Mouse (Mus musculus) midbrain, embryonic 16.5 days (tissue): ENCODE data around the gene Faim. TPM values are rescaled to one million over a fixed set of nuclear protein-coding genes. Genes with fewer than 3 reads are reported as not detected.

ENCODE experiments used
- ATAC-seq: fragments of 200-750 bp; cut with Nextera tagmentation; 2 replicates; pipeline ENCODE4 v1.8.0; 2017; ENCODE audit warnings: moderate TSS enrichment
- H3K27ac ChIP-seq: fragments of 300-500 bp; sonication (generic); 2 replicates; pipeline ENCODE4 v1.5.1; 2014; ENCODE audit warnings: mild to moderate bottlenecking, low read length, mixed read lengths
- H3K27me3 ChIP-seq: fragments of 300-500 bp; sonication (generic); 2 replicates; pipeline ENCODE4 v1.6.1; 2014; ENCODE audit warnings: low read depth, low read length, mixed read lengths; ENCODE audit not compliant: control insufficient read depth, insufficient read depth
- H3K36me3 ChIP-seq: fragments of 300-500 bp; sonication (generic); 2 replicates; pipeline ENCODE4 v1.6.1; 2014; ENCODE audit warnings: mild to moderate bottlenecking, low read length, moderate library complexity, mixed read lengths; ENCODE audit not compliant: control insufficient read depth, insufficient read depth
- H3K4me1 ChIP-seq: fragments of 300-500 bp; sonication (generic); 2 replicates; pipeline ENCODE4 v1.6.1; 2014; ENCODE audit warnings: mild to moderate bottlenecking, low read length, mixed read lengths; ENCODE audit not compliant: control insufficient read depth, insufficient read depth
- H3K4me2 ChIP-seq: fragments of 300-500 bp; sonication (generic); 2 replicates; pipeline ENCODE4 v1.6.1; 2014; ENCODE audit warnings: mild to moderate bottlenecking, low read length, mixed read lengths
- H3K4me3 ChIP-seq: fragments of 300-500 bp; sonication (generic); 2 replicates; pipeline ENCODE4 v1.5.1; 2014; ENCODE audit warnings: low read depth, mild to moderate bottlenecking, low read length, moderate library complexity, mixed read lengths
- H3K9ac ChIP-seq: fragments of 300-500 bp; sonication (generic); 2 replicates; pipeline ENCODE4 v1.6.1; 2014; ENCODE audit warnings: low read depth, low read length, mixed read lengths
- H3K9me3 ChIP-seq: fragments of 300-500 bp; sonication (generic); replicated peaks from 2 replicates; pipeline ENCODE4 v1.6.1; 2014; ENCODE audit warnings: mild to moderate bottlenecking, low read length, mixed read lengths; ENCODE audit not compliant: control insufficient read depth, poor library complexity, severe bottlenecking
- WGBS: fragments of 180-500 bp; shearing (Covaris S2); extraction: QIAGEN DNeasy Blood & Tissue Kit; methylation state at CpG from one replicate; pipeline ENCODE4 v1.1.7; 2014; 5-methylcytosine and 5-hydroxymethylcytosine counted together
- polyA plus RNA-seq: library from polyadenylated mRNA; unstranded; fragments of >200 nt; fragmentation: Nextera tagmentation; extraction: Ambion mirVana; gene quantifications from 2 replicates; pipeline ENCODE4 v1.2.1, GENCODE M21; 2015

Gene Faim
- 118 and 119 TPM in 2 replicates for polyA plus RNA-seq

DNA sequence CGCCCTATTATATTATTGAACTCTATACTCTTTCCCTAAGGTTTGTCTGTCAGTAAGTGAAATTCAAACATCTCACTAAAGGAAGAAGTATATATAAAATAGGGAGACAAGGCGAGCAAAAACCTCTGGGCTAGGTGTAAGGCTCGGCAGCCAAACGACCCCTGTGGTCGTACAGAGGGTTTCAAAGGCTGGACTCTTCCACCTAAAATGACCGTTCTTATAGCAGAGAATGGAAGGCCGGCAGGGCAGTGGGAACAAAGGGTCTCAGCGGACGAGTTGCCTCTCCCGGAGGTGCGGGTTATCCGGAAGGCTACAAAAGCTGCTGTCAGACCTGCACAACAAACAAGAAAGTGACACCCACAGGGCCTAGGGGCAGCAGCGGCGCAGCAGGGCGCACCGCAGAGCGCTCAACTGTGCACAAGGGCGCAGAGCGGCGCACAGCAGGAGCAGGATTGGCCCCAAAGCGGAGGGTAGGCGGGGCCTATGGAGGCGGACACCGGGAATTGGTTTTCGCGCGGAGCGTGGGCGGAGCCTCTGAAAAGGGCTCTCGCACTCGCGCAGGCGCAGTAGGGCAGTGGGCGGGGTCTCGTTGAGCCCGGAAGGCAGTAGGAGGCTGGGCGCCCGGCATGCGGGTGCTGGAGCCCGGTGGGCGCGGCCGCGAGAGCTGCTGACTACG is at the start of gene Faim:
Gene Faim, plus strand, starts transcription at position 574 of the 676 bp plus-strand sequence.
- Histone ChIP-seq H3K36me3 (no peaks in the 10 kb centered on the region), H3K4me2 (peak within 1 kb of the TSS; percentile 79), H3K4me1 (peaks cover 14% of the 10 kb centered on the region), H3K9ac (peak within 1 kb of the TSS; percentile 87), H3K27ac (peak within 1 kb of the TSS; percentile 82), H3K4me3 (peak within 1 kb of the TSS; percentile 90), H3K27me3 (peaks cover 7% of the 10 kb centered on the region; the same call in 1 of the 2 replicates), H3K9me3 (no peaks in the 10 kb centered on the region)
- ATAC-seq: peak; percentile 96
- WGBS: 1% methylated on average over 44 of the region's 45 CpGs

DNA sequence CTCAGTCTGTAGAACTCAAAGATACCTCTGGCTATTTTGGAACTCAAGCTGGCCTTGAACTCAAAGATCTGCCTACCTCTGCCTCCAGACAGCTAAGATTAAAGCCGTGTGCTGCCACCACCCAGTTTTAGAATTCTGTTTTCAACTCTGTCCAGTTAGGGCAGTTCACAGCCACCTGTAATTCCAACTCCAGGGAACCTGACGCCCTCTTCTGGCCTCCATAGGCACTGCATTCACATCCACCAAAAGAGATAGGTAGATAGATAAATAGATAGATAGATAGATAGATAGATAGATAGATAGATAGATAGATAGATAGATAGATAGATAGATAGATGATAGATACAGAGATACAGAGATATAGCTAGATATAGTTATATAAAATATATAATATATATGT is 46.9 kb upstream of the Faim start:
- H3K27me3 ChIP-seq: peaks cover 7% of the 10 kb centered on the region

DNA sequence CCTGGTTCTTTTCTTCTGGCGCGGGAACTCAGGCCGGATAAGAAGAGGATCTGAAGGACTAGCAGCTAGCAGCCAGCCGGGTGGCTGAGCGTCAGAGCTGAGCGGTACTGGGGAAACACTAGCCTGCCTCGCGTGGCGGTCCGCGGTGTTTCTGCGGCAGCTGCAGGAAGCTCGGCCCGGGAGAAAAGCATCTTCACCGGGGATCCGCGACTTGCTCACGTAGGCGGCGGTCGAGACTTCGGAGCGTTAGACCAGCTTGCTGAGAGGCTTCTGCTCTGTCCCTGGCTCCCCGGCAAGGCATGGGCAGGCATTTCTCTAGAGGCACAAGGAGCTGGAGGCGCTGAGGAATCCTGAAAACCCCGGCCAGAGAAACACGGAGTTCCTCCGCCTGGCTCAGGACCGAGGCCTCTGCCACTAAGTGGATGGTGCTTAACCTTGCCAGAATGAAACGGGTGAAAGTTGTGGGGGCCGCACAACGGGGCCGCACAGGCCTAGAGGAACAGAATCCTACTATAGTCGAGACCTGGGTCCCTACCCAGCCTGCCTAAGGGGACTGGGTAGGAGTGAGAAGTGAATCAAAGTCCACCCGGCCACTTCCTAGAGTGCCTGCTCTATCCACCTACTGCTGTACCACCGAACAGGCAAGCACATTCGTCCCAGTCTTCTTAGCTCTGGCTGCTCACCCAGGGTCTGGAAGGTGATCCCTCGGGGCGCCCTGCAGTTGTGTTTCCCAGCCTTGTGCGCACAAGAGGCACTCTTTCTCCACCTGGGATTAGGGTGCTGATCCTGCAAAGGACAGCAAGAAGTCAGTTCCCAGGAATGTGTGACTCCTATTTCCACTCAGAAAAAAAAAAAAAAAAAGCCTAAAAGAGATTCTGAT is 33.8 kb upstream of the Faim start:
- no peak for ATAC-seq
- Histone ChIP-seq H3K4me2 (peak overlapping the region; percentile 46), H3K4me1 (peaks cover 29% of the 10 kb centered on the region), H3K27me3 (peaks cover 47% of the 10 kb centered on the region), H3K4me3 (peak overlapping the region; percentile 21; the same call in 1 of the 2 replicates), H3K36me3 (no peaks in the 10 kb centered on the region), H3K9me3 (no peaks in the 10 kb centered on the region; the same call in 1 of the 2 replicates), H3K9ac (0 out of 2 replicates have a peak overlapping the region, but pooled peaks have one; percentile 10), H3K27ac (no peak overlapping the region)
- 1% methylated on average over 40 of the region's 40 CpGs for WGBS

More for the DNA sequence above, 46.9 kb upstream of the Faim start:
- no peak overlapping the region for H3K9ac ChIP-seq
- H3K4me1 ChIP-seq: no peaks in the 10 kb centered on the region
- no peaks in the 10 kb centered on the region for H3K9me3 ChIP-seq
- 22% methylated on average over 2 of the region's 2 CpGs for WGBS
- H3K4me2 ChIP-seq: no peak overlapping the region
- H3K27ac ChIP-seq: no peak overlapping the region
- ATAC-seq: no peak
- no peaks in the 10 kb centered on the region for H3K36me3 ChIP-seq
- no peak overlapping the region for H3K4me3 ChIP-seq

DNA sequence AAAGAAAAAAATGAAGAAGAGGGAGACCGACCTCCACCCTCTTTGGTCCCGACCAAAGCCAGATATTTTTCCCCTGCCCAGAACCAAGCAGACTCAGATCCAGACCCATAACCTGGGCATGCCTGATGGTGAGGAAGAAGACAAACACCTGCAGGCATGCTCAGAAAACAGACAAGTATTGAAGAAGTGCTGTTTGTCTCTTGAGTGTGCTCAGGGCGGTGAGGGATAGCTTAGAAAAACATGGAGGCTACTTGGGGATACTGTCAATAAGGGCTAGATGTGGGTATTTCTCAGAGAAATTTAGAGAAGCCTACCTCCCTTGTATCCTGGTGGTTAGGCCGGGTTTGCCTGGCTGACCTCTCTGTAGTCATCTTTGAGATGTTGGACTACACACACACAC is 32.9 kb upstream of the Faim start:
- H3K27me3 ChIP-seq: peaks cover 46% of the 10 kb centered on the region
- no peak overlapping the region for H3K27ac ChIP-seq
- 3% methylated on average over 4 of the region's 4 CpGs for WGBS
- no peak overlapping the region for H3K4me3 ChIP-seq
- H3K4me2 ChIP-seq: no peak overlapping the region
- H3K4me1 ChIP-seq: peaks cover 29% of the 10 kb centered on the region
- no peak for ATAC-seq
- no peaks in the 10 kb centered on the region for H3K36me3 ChIP-seq
- H3K9me3 ChIP-seq: no peaks in the 10 kb centered on the region; the same call in 1 of the 2 replicates
- H3K9ac ChIP-seq: no peak overlapping the region

DNA sequence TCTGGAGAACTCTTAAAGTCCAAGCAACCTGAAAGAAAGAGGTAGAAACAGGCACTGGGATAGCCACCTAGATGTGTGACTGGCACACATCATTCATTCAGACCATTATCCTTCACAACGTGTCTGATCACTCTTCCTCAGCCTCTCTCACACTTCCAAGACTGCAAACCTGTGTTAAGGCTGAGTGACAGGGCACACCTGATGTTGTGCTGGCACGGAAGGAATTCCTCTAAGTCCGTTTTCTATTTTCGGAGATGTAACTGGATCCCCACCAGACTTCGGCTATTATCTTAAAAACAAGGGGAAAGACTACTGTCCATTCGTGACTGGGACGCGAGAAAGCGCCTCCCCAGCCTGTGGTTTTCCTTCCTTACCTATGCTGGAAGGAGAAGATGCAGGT is 32.3 kb upstream of the Faim start:
- Histone ChIP-seq H3K9me3 (no peaks in the 10 kb centered on the region; the same call in 1 of the 2 replicates), H3K9ac (no peak overlapping the region), H3K27me3 (peaks cover 45% of the 10 kb centered on the region), H3K36me3 (no peaks in the 10 kb centered on the region), H3K4me3 (no peak overlapping the region), H3K4me1 (peaks cover 29% of the 10 kb centered on the region), H3K27ac (no peak overlapping the region), H3K4me2 (no peak overlapping the region)
- 5% methylated on average over 9 of the region's 9 CpGs for WGBS
- ATAC-seq: no peak

DNA sequence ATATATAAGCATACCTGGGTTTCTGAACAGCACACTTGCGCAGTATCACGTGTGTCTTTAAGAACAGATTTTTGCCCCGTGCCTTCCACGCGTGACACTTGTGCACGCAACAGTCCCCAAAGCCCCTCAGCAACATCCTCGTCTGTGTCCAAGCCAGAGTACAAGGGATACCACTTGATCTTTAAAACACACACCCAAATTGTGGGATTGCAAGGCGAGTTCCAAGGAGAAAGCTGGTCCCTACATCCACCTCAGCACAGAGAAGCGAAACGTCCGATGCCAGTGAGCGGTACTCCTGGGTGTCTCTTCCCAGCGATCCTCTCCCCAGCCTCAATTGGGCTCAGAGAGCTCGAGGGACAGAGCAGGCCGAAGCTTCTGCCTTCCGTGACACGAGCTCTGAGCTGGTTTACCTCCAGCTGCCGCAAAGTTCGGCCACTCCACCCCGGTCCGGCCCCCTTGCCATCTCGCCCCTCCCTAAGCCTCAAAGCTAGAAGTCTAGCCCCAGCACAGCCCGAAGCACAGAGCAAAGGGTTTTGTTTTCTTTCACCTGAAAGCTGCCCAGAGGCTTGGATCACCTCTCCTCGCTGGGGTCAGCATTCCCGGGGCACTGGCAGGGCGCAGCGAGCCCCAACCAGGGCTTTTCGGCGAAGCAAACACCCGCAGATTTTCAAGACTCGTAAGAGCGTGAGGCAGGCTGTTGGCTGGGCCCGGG is 31.6 kb upstream of the Faim start:
- no peak overlapping the region for H3K27ac ChIP-seq
- H3K27me3 ChIP-seq: peaks cover 48% of the 10 kb centered on the region
- H3K9me3 ChIP-seq: no peaks in the 10 kb centered on the region; the same call in 1 of the 2 replicates
- H3K4me1 ChIP-seq: peaks cover 29% of the 10 kb centered on the region
- H3K4me2 ChIP-seq: peak overlapping the region; percentile 59
- WGBS: under 1% methylated on average over 33 of the region's 33 CpGs
- no peak overlapping the region for H3K9ac ChIP-seq
- H3K4me3 ChIP-seq: peak overlapping the region; percentile 37
- H3K36me3 ChIP-seq: no peaks in the 10 kb centered on the region
- ATAC-seq: no peak

DNA sequence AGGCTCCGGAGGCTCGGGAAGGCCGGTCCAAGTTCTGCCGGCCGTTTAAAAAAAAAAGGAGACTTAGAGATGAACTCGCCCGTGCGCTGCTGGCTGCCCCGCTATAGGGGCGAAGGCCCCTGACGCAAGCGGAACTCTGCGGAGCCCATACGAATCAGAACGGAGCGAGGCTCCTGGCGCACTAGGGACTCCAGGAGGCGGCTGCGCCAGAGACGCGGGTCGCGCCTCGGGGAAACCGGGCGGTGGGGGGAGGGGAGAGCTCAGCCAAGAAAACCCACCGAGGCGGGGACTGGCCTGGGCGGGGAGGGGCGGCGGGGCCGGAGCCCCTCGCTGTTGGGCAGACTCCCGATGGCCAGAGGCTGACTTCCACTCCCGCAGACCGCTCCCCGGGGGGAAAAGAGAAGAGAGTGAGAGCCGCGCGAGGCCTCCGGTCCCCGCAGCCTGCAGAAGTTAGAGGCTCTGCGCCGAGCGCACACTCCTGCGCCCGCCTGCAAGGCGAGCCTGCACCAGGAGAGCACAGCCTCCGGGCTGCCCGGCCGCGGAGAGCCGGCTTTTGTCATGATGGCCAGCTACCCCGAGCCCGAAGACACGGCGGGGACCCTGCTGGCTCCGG is 31.0 kb upstream of the Faim start, which contains the start of gene Foxl2:
Gene Foxl2, plus strand, starts transcription at position 186 of the 613 bp plus-strand sequence.
- H3K4me1 ChIP-seq: peaks cover 29% of the 10 kb centered on the region
- H3K9me3 ChIP-seq: no peaks in the 10 kb centered on the region; the same call in 1 of the 2 replicates
- peaks cover 52% of the 10 kb centered on the region for H3K27me3 ChIP-seq
- peak; percentile 46; the same call in 1 of the 2 replicates for ATAC-seq
- no peaks in the 10 kb centered on the region for H3K36me3 ChIP-seq
- H3K4me2 ChIP-seq: peak within 1 kb of the TSS; percentile 59
- peak within 1 kb of the TSS; percentile 37 for H3K4me3 ChIP-seq
- peak within 1 kb of the TSS; percentile 32; the same call in 1 of the 2 replicates for H3K27ac ChIP-seq
- peak within 1 kb of the TSS; percentile 35; the same call in 1 of the 2 replicates for H3K9ac ChIP-seq
- WGBS: under 1% methylated on average over 58 of the region's 58 CpGs

DNA sequence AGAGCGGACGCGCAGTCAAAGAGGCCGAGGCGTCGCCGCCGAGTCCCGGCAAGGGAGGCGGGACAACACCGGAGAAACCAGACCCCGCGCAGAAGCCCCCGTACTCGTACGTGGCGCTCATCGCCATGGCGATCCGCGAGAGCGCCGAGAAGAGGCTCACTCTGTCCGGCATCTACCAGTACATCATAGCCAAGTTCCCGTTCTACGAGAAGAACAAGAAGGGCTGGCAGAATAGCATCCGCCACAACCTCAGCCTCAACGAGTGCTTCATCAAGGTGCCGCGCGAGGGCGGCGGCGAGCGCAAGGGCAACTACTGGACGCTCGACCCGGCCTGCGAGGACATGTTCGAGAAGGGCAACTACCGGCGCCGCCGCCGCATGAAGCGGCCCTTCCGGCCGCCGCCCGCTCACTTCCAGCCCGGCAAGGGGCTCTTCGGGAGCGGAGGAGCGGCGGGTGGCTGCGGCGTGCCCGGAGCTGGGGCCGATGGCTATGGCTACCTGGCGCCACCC is 30.4 kb upstream of the Faim start:
- WGBS: 2% methylated on average over 60 of the region's 60 CpGs
- H3K27me3 ChIP-seq: peaks cover 52% of the 10 kb centered on the region
- no peaks in the 10 kb centered on the region; the same call in 1 of the 2 replicates for H3K9me3 ChIP-seq
- peak overlapping the region; percentile 32; the same call in 1 of the 2 replicates for H3K27ac ChIP-seq
- H3K4me1 ChIP-seq: peaks cover 29% of the 10 kb centered on the region
- peak overlapping the region; percentile 35; the same call in 1 of the 2 replicates for H3K9ac ChIP-seq
- peak overlapping the region; percentile 37 for H3K4me3 ChIP-seq
- H3K36me3 ChIP-seq: no peaks in the 10 kb centered on the region
- ATAC-seq: no peak; the same call in 1 of the 2 replicates
- peak overlapping the region; percentile 59 for H3K4me2 ChIP-seq
